Mouse (Mus musculus) embryonic facial prominence, embryonic 14.5 days (tissue): ENCODE results near the gene St6galnac4. TPM values are rescaled to one million over a fixed set of nuclear protein-coding genes. Genes with fewer than 3 reads are reported as not detected.

ENCODE experiments used
- ATAC-seq: fragments of 200-750 bp; cut with Nextera tagmentation; 2 replicates; pipeline ENCODE4 v1.8.0; 2017; ENCODE audit warnings: low read depth, moderate number of reproducible peaks, moderate TSS enrichment
- DNase-seq: peaks from one replicate; pipeline ENCODE4 v3.0.0-alpha.2; 2015; ENCODE audit warnings: low spot score
- H3K27ac ChIP-seq: fragments of 300-500 bp; sonication (generic); replicated peaks from 2 replicates; pipeline ENCODE4 v1.5.1; 2014; ENCODE audit warnings: low read depth, mild to moderate bottlenecking, low read length, moderate library complexity
- H3K27me3 ChIP-seq: fragments of 300-500 bp; sonication (generic); replicated peaks from 2 replicates; pipeline ENCODE4 v1.6.1; 2014; ENCODE audit warnings: low read length; ENCODE audit not compliant: control insufficient read depth, insufficient read depth
- H3K36me3 ChIP-seq: fragments of 300-500 bp; sonication (generic); 2 replicates; pipeline ENCODE4 v1.6.1; 2014; ENCODE audit warnings: low read length, mixed read lengths; ENCODE audit not compliant: control insufficient read depth, insufficient read depth
- H3K4me1 ChIP-seq: fragments of 300-500 bp; sonication (generic); 2 replicates; pipeline ENCODE4 v1.6.1; 2014; ENCODE audit warnings: antibody characterized with exemption, low read length; ENCODE audit not compliant: control insufficient read depth, insufficient read depth
- H3K4me2 ChIP-seq: fragments of 300-500 bp; sonication (generic); 2 replicates; pipeline ENCODE4 v1.6.1; 2014; ENCODE audit warnings: low read depth, mild to moderate bottlenecking, low read length, moderate library complexity, mixed read lengths
- H3K4me3 ChIP-seq: fragments of 300-500 bp; sonication (generic); 2 replicates; pipeline ENCODE4 v1.5.1; 2014; ENCODE audit warnings: low read depth, mild to moderate bottlenecking, low read length
- H3K9ac ChIP-seq: fragments of 300-500 bp; sonication (generic); 2 replicates; pipeline ENCODE4 v1.6.1; 2014; ENCODE audit warnings: low read depth, mild to moderate bottlenecking, low read length, moderate library complexity, mixed read lengths
- H3K9me3 ChIP-seq: fragments of 300-500 bp; sonication (generic); 2 replicates; pipeline ENCODE4 v1.6.1; 2016; ENCODE audit warnings: low read length; ENCODE audit not compliant: control insufficient read depth
- WGBS: fragments of 180-500 bp; shearing (Covaris S2); extraction: QIAGEN DNeasy Blood & Tissue Kit; methylation state at CpG from one replicate; pipeline ENCODE4 v1.1.7; 2014; 5-methylcytosine and 5-hydroxymethylcytosine counted together
- polyA plus RNA-seq: library from polyadenylated mRNA; unstranded; fragments of >200 nt; fragmentation: Nextera tagmentation; extraction: Ambion mirVana; gene quantifications from 2 replicates; pipeline ENCODE4 v1.2.1, GENCODE M21; 2014

Gene St6galnac4
- polyA plus RNA-seq, 1 experiment from 2014 or later = 41.0 TPM

DNA sequence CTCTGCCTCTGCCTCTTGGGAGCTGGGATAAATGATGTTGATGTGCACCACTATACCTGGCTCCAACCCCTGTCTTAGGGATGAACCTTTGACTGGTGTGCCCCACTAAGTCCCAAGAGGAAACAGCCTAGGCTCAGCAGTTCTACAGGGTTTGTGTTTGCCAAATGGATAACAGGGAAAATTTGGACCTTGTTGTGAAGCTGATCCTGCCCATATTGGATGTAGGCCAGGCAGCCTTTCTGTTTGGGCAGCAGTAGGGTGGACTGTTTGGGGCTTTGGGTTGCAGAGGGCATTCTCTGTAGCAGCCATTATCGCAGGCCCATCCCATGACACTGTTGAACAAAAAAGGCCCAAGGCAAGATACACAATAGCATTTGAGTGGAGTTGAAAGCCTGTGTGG is 39.9 kb upstream of the St6galnac4 start:
- ATAC-seq = no peak
- H3K4me3 ChIP-seq = no peak overlapping the region
- WGBS = 100% methylated on average over 1 of the region's 1 CpGs
- peaks cover 40% of the 10 kb centered on the region for H3K4me1 ChIP-seq
- H3K4me2 ChIP-seq = no peak overlapping the region
- no peak for DNase-seq
- no peaks in the 10 kb centered on the region for H3K27me3 ChIP-seq
- no peaks in the 10 kb centered on the region for H3K9me3 ChIP-seq
- no peaks in the 10 kb centered on the region for H3K36me3 ChIP-seq
- no peak overlapping the region for H3K9ac ChIP-seq
- H3K27ac ChIP-seq = no peak overlapping the region

DNA sequence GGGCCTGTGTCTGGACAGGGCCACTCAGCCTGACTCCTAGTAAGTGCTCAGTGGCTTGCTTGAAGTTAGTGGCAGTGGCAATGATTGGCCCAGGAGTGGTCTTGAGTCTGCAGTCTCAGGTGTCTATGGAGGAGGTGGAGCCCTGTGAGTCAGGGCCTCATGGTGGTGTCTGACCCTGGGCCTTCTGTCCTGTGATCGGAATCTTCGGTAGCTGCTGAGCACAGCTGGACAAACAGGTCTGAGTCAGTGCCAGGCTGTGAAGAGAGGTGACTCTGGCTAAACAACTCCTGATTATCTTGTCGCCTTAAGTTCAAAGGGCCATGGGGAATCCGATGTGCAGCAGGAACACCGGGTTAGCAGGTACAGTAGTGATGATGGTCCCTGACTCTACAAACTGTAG is 39.5 kb upstream of the St6galnac4 start:
- DNase-seq = no peak
- WGBS = 73% methylated on average over 5 of the region's 5 CpGs
- no peaks in the 10 kb centered on the region for H3K36me3 ChIP-seq

DNA sequence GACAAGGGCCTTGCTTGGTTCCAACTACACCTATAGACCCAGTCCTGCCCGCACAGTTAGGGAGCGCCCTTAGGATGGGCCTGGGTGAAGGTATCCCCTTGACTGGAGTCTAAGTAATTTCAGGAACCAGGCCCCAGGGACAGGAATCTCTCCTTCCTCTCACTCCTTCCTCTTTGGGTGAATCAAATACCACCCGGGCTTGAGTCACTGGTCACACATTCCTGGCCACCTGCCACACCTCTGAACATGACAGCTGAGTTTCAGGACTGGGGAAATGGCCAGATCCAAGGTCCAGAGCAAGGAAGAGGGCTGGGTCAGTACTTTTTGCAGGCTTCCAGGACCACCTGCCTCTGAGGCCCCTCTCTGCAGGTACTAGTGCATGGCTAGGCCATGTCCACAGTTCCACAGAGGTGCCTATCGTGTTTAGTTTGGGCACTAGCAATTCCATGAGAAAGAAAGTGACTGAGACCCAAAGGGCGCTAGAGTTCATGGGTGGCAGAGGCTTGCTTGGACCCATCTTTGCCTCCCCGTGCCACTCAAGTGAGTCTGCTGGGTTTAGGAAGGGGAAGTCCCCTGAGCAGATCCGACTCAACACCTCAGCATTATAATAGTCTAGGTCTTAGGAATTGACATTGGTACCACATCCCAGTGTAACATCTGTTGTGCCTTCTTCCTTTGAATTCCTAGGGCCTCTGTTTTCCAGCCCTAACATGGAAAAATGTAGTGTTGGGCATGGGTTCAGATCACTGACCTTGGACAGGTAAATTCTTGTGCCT is 38.7 kb upstream of the St6galnac4 start:
- H3K4me3 ChIP-seq = no peak overlapping the region
- no peaks in the 10 kb centered on the region for H3K27me3 ChIP-seq
- no peak overlapping the region for H3K4me2 ChIP-seq
- peaks cover 31% of the 10 kb centered on the region for H3K4me1 ChIP-seq
- no peaks in the 10 kb centered on the region for H3K9me3 ChIP-seq
- H3K27ac ChIP-seq = 0 out of 2 replicates have a peak overlapping the region, but pooled peaks have one; percentile 39
- 84% methylated on average over 7 of the region's 7 CpGs for whole genome bisulfite sequencing
- no peak for ATAC-seq
- H3K9ac ChIP-seq = no peak overlapping the region
- DNase-seq = no peak
- no peaks in the 10 kb centered on the region for H3K36me3 ChIP-seq

More for the DNA sequence above, 39.5 kb upstream of the St6galnac4 start:
- H3K4me2 ChIP-seq = no peak overlapping the region
- ATAC-seq = no peak
- no peaks in the 10 kb centered on the region for H3K27me3 ChIP-seq
- no peak overlapping the region for H3K9ac ChIP-seq
- no peak overlapping the region for H3K27ac ChIP-seq
- H3K9me3 ChIP-seq = no peaks in the 10 kb centered on the region
- peaks cover 36% of the 10 kb centered on the region for H3K4me1 ChIP-seq
- no peak overlapping the region for H3K4me3 ChIP-seq

DNA sequence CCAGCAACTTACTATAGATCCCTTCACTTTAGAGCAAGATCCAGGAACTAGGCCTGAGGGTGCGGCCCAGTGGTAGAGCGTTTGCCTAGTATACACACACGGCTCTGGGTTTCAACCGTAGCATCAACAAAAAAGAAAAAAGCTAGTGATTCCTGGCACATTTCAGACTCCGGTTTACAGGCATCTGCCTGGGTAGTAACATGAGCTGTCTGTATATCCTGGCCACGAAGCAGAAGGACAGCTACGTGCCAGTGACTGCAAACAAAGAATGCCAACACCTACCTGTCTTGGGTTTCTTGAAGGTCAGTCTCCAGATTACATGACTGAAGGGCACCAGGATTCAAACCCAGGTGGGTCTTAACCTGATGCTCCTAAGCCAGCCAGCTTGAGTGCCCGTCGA is 37.7 kb upstream of the St6galnac4 start:
- 0 out of 2 replicates have a peak overlapping the region, but pooled peaks have one; percentile 37 for H3K9ac ChIP-seq
- ATAC-seq (peak; percentile 28; the same call in 1 of the 2 replicates), DNase-seq (peak; percentile 63)
- H3K27me3 ChIP-seq = no peaks in the 10 kb centered on the region
- peak overlapping the region; percentile 92 for H3K27ac ChIP-seq
- peaks cover 31% of the 10 kb centered on the region for H3K4me1 ChIP-seq
- H3K4me3 ChIP-seq = no peak overlapping the region
- H3K36me3 ChIP-seq = no peaks in the 10 kb centered on the region
- H3K9me3 ChIP-seq = no peaks in the 10 kb centered on the region
- 47% methylated on average over 9 of the region's 9 CpGs for WGBS
- H3K4me2 ChIP-seq = peak overlapping the region; percentile 21; the same call in 1 of the 2 replicates

DNA sequence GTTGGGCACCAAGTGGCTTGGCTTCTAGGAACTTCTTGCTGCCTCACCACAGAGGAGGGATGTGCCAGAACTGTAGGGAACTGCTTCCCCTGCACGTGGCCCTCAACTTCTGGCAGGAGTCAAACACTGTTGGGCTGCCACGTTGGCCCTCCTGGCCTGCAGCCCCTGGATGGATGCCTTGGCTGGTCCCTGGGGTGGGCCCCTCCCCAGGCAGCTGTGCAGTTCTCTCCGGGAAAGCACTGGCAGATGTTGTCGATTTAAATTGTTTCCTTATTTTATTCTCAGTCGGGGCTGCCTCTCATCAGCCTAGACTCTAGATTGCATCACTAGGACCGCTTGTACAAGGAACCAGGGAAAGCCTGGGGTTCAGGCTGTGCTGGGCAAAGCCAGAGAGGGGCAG is 37.1 kb upstream of the St6galnac4 start:
- H3K9ac ChIP-seq = 0 out of 2 replicates have a peak overlapping the region, but pooled peaks have one; percentile 37
- WGBS = 19% methylated on average over 6 of the region's 6 CpGs

DNA sequence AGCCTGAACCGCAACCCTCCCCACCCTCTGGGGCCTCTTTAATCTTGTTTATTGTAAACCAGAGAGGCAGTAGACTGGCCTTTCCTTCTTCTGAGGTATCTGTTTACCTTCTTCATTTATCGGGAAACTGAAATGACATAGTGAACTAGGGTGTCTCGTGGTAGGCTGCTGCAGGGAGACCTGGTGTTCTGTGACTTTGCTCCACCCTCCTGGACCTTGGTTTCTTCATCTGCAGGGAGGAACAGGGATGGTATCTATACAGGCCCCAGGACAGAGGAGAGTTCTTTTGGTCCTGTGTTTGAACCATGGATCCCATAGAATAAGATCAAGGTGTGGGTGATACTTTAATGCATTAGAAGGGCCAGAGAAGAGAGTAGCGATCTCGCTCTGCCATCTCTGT is 35.7 kb upstream of the St6galnac4 start:
- Histone ChIP-seq H3K9ac (no peak overlapping the region), H3K9me3 (no peaks in the 10 kb centered on the region), H3K36me3 (no peaks in the 10 kb centered on the region), H3K27ac (no peak overlapping the region), H3K4me2 (no peak overlapping the region), H3K4me3 (no peak overlapping the region), H3K27me3 (no peaks in the 10 kb centered on the region), H3K4me1 (peaks cover 44% of the 10 kb centered on the region)
- WGBS = 76% methylated on average over 5 of the region's 5 CpGs
- ATAC-seq (no peak), DNase-seq (no peak)

More for the DNA sequence above, 37.1 kb upstream of the St6galnac4 start:
- Histone ChIP-seq H3K9me3 (no peaks in the 10 kb centered on the region), H3K36me3 (no peaks in the 10 kb centered on the region), H3K4me1 (peaks cover 31% of the 10 kb centered on the region), H3K4me3 (no peak overlapping the region), H3K4me2 (peak overlapping the region; percentile 21; the same call in 1 of the 2 replicates), H3K27ac (peak overlapping the region; percentile 92), H3K27me3 (no peaks in the 10 kb centered on the region)
- DNase-seq (peak; percentile 88), ATAC-seq (peak; percentile 90)

DNA sequence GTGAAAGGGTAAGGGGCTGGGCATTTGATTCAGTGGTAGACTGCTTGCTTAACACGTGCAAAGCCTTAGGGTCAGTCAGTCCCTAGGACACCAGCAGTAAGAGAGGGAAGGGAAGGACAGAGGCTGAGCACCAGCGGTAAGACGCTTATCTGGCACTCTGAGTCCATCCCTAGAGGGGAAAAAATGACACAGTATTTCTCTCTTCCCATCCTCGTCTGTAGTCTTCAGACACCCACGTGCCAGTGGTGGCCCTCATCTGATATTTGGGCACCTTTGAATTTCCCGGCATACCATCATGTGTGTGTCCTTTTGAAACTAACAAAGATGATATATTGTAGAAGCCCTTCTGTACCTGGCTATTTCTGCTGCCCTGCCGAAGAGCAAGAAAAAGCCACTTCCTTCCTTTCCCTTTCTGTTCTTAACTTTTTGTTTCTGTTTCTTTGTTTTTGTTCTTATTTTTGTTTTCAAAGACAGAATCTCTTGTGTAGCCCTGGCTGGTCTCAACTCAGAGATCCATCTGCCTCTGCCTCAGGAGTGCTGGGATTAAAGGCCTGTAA is 33.2 kb upstream of the St6galnac4 start:
- DNase-seq (no peak), ATAC-seq (no peak)
- no peaks in the 10 kb centered on the region for H3K36me3 ChIP-seq
- H3K9ac ChIP-seq = no peak overlapping the region
- peaks cover 52% of the 10 kb centered on the region for H3K4me1 ChIP-seq
- WGBS = 79% methylated on average over 7 of the region's 7 CpGs
- no peak overlapping the region for H3K27ac ChIP-seq
- H3K4me2 ChIP-seq = no peak overlapping the region
- no peak overlapping the region for H3K4me3 ChIP-seq
- no peaks in the 10 kb centered on the region for H3K9me3 ChIP-seq
- no peaks in the 10 kb centered on the region for H3K27me3 ChIP-seq

DNA sequence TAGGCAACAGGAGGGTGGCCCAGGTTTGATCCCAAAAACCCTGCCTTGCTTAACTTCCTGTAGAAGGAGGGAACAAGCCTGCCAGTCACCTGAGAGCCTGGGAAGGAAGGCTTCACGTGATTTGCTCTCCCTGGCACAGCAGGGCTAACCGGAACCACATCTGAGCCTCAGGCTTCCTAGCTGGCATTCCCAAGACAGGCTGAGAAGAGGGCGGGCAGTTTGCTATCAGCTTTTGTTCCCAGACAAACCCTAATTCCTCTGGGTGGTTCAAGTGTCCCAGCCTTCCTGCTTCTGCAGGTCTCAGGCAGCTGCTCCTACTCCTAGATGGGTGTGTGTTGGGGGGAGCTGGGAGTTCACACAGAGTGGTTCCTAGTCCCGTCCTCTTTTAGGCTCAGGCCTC is 31.4 kb upstream of the St6galnac4 start:
- H3K9ac ChIP-seq = no peak overlapping the region
- H3K27ac ChIP-seq = peak overlapping the region; percentile 78
- H3K27me3 ChIP-seq = no peaks in the 10 kb centered on the region
- no peaks in the 10 kb centered on the region for H3K36me3 ChIP-seq
- DNase-seq (peak; percentile 86), ATAC-seq (peak; percentile 81)
- H3K4me2 ChIP-seq = no peak overlapping the region
- no peak overlapping the region for H3K4me3 ChIP-seq
- WGBS = 28% methylated on average over 4 of the region's 4 CpGs
- H3K9me3 ChIP-seq = no peaks in the 10 kb centered on the region
- peaks cover 34% of the 10 kb centered on the region for H3K4me1 ChIP-seq
